Mouse (Mus musculus): ENCODE measurements around the gene Ifnar1. TPM values are rescaled to one million over a fixed set of nuclear protein-coding genes. Genes with fewer than 3 reads are reported as not detected.

The Ifnar1 gene
- polyA plus RNA-seq, 1 experiment from 2014 or later: 57.7 TPM

GRCm38 (mm10) chr16:91548996-91549395, 64.0 kb downstream of the Ifnar1 start:
- peaks cover 33% of the 10 kb centered on the region for H3K4me1 ChIP-seq
- H3K36me3 ChIP-seq (replicated peaks): no peaks in the 10 kb centered on the region
- no peak overlapping the region for H3K9ac ChIP-seq
- H3K27me3 ChIP-seq: peaks cover 11% of the 10 kb centered on the region; the same call in 1 of the 2 replicates
- WGBS: 71% methylated on average over 2 of the region's 2 CpGs
- H3K27ac ChIP-seq: no peak overlapping the region
- H3K4me3 ChIP-seq (replicated peaks): no peak overlapping the region
- 0 out of 2 replicates have a peak overlapping the region, but pooled peaks have one; percentile 3 for H3K4me2 ChIP-seq
- H3K9me3 ChIP-seq: no peaks in the 10 kb centered on the region
- ATAC-seq (ENCODE audit: low FRiP score): no peak

- Histone ChIP-seq H3K4me3 (replicated peaks) (no peak overlapping the region), H3K27ac (no peak overlapping the region), H3K36me3 (replicated peaks) (no peaks in the 10 kb centered on the region), H3K27me3 (peaks cover 11% of the 10 kb centered on the region; the same call in 1 of the 2 replicates), H3K4me1 (peaks cover 33% of the 10 kb centered on the region), H3K4me2 (no peak overlapping the region), H3K9me3 (no peaks in the 10 kb centered on the region), H3K9ac (no peak overlapping the region)
- no peak for ATAC-seq (ENCODE audit: low FRiP score)
- 47% methylated on average over 5 of the region's 5 CpGs for WGBS
Measured at GRCm38 (mm10) chr16:91549616-91550015, 64.6 kb downstream of the Ifnar1 start.

- Histone ChIP-seq H3K36me3 (replicated peaks) (peaks cover 5% of the 10 kb centered on the region; the same call in 1 of the 2 replicates), H3K4me3 (replicated peaks) (no peak overlapping the region), H3K27me3 (peaks cover 1% of the 10 kb centered on the region; the same call in 1 of the 2 replicates), H3K27ac (no peak overlapping the region), H3K4me2 (no peak overlapping the region), H3K9ac (no peak overlapping the region), H3K4me1 (peaks cover 33% of the 10 kb centered on the region), H3K9me3 (no peaks in the 10 kb centered on the region)
- no peak for ATAC-seq (ENCODE audit: low FRiP score)
- 75% methylated on average over 10 of the region's 10 CpGs for WGBS
Measured at GRCm38 (mm10) chr16:91551081-91551524, 66.1 kb downstream of the Ifnar1 start.

GRCm38 (mm10) chr16:91552072-91552471, 67.0 kb downstream of the Ifnar1 start:
- Histone ChIP-seq H3K4me3 (replicated peaks) (no peak overlapping the region), H3K27me3 (no peaks in the 10 kb centered on the region), H3K9ac (no peak overlapping the region), H3K4me1 (peaks cover 33% of the 10 kb centered on the region), H3K27ac (no peak overlapping the region), H3K4me2 (no peak overlapping the region), H3K9me3 (no peaks in the 10 kb centered on the region), H3K36me3 (replicated peaks) (peaks cover 5% of the 10 kb centered on the region; the same call in 1 of the 2 replicates)
- 62% methylated on average over 9 of the region's 9 CpGs for WGBS
- ATAC-seq (ENCODE audit: low FRiP score): no peak

- H3K27ac ChIP-seq: no peak overlapping the region
- H3K27me3 ChIP-seq: no peaks in the 10 kb centered on the region
- H3K4me3 ChIP-seq (replicated peaks): no peak overlapping the region
- WGBS: 77% methylated on average over 12 of the region's 12 CpGs
- H3K9ac ChIP-seq: no peak overlapping the region
- H3K4me2 ChIP-seq: no peak overlapping the region
- H3K9me3 ChIP-seq: no peaks in the 10 kb centered on the region
- H3K36me3 ChIP-seq (replicated peaks): peaks cover 15% of the 10 kb centered on the region; the same call in 1 of the 2 replicates
- peaks cover 22% of the 10 kb centered on the region for H3K4me1 ChIP-seq
- ATAC-seq (ENCODE audit: low FRiP score): no peak
Measured at GRCm38 (mm10) chr16:91553625-91554024, 68.6 kb downstream of the Ifnar1 start.

GRCm38 (mm10) chr16:91555017-91555605, 70.1 kb downstream of the Ifnar1 start:
- H3K9ac ChIP-seq: no peak overlapping the region
- WGBS: 87% methylated on average over 8 of the region's 8 CpGs
- ATAC-seq (ENCODE audit: low FRiP score): no peak

GRCm38 (mm10) chr16:91556659-91557058, 71.6 kb downstream of the Ifnar1 start:
- Histone ChIP-seq H3K27ac (no peak overlapping the region), H3K4me2 (no peak overlapping the region), H3K4me3 (replicated peaks) (no peak overlapping the region), H3K4me1 (peaks cover 6% of the 10 kb centered on the region), H3K9ac (no peak overlapping the region), H3K36me3 (replicated peaks) (peaks cover 20% of the 10 kb centered on the region; the same call in 1 of the 2 replicates), H3K9me3 (no peaks in the 10 kb centered on the region), H3K27me3 (no peaks in the 10 kb centered on the region)
- ATAC-seq (ENCODE audit: low FRiP score): no peak
- WGBS: 87% methylated on average over 15 of the region's 15 CpGs

More at GRCm38 (mm10) chr16:91555017-91555605, 70.1 kb downstream of the Ifnar1 start:
- Histone ChIP-seq H3K4me1 (peaks cover 11% of the 10 kb centered on the region), H3K36me3 (replicated peaks) (peaks cover 18% of the 10 kb centered on the region; the same call in 1 of the 2 replicates), H3K27me3 (no peaks in the 10 kb centered on the region), H3K9me3 (no peaks in the 10 kb centered on the region), H3K4me3 (replicated peaks) (no peak overlapping the region), H3K4me2 (no peak overlapping the region), H3K27ac (no peak overlapping the region)

Small RNA genes within 50 kb of the gene (microRNA-seq; reads per million reads assigned to microRNA genes)
- not detected for gene Mir6367

Other genes with a start within 250 kb of the Ifnar1 start
- 9.9 and 11.8 TPM in 2 replicates for gene Olig1, start 215.5 kb upstream of the Ifnar1 start, polyA plus RNA-seq (2016; fragmentation: Nextera tagmentation; extraction: Ambion mirVana)
- gene Ifnar2, start 112.5 kb upstream of the Ifnar1 start, polyA plus RNA-seq (2016; fragmentation: Nextera tagmentation; extraction: Ambion mirVana): 29.2 and 29.9 TPM in 2 replicates
- gene Gm21970, start 93.5 kb upstream of the Ifnar1 start, polyA plus RNA-seq (2016; fragmentation: Nextera tagmentation; extraction: Ambion mirVana): not detected in 2 replicates
- 5.8 and 6.3 TPM in 2 replicates for gene Il10rb, start 79.1 kb upstream of the Ifnar1 start, polyA plus RNA-seq (2016; fragmentation: Nextera tagmentation; extraction: Ambion mirVana)
- 27.9 and 31.9 TPM in 2 replicates for gene Ifngr2, start 61.8 kb downstream of the Ifnar1 start, polyA plus RNA-seq (2016; fragmentation: Nextera tagmentation; extraction: Ambion mirVana)
- gene Tmem50b, start 112.6 kb downstream of the Ifnar1 start, polyA plus RNA-seq (2016; fragmentation: Nextera tagmentation; extraction: Ambion mirVana): 38.7 and 41.2 TPM in 2 replicates
- 5.3 and 5.4 TPM in 2 replicates for gene Dnajc28, start 133.8 kb downstream of the Ifnar1 start, polyA plus RNA-seq (2016; fragmentation: Nextera tagmentation; extraction: Ambion mirVana)
- 118 and 124 TPM in 2 replicates for gene Gart, start 161.7 kb downstream of the Ifnar1 start, polyA plus RNA-seq (2016; fragmentation: Nextera tagmentation; extraction: Ambion mirVana)
- 165 and 167 TPM in 2 replicates for gene Son, start 162.3 kb downstream of the Ifnar1 start, polyA plus RNA-seq (2016; fragmentation: Nextera tagmentation; extraction: Ambion mirVana)
- 34.0 and 36.6 TPM in 2 replicates for gene Donson, start 203.5 kb downstream of the Ifnar1 start, polyA plus RNA-seq (2016; fragmentation: Nextera tagmentation; extraction: Ambion mirVana)
- 76.7 and 79.5 TPM in 2 replicates for gene Cryzl1, start 243.7 kb downstream of the Ifnar1 start, polyA plus RNA-seq (2016; fragmentation: Nextera tagmentation; extraction: Ambion mirVana)
- gene Itsn1, start 244.0 kb downstream of the Ifnar1 start, polyA plus RNA-seq (2016; fragmentation: Nextera tagmentation; extraction: Ambion mirVana): 65.4 and 71.4 TPM in 2 replicates

Measured in forebrain, embryonic 12.5 days (tissue).